Mouse (Mus musculus) cerebellum, adult 11 months (tissue): ENCODE measurements at regions not wholly inside any gene's neighbourhood (a gene's known extent, or its start where the extent isn't known, plus 50 kb on each side); places are given as distances from the start of the nearest gene placed in this dataset.
A peak's percentile ranks its signal among the peaks of the same experiment; 100 is the strongest.
"Not testable (repeated sequence)": the region's sequence is repeated elsewhere in the genome, so short reads cannot be mapped to it uniquely, and the experiment has no call there.

ENCODE experiments used
- DNase-seq: peaks from one replicate; pipeline ENCODE4 v3.0.0; 2022

GRCm38 (mm10) chr4:89621260-89621659 is 58.0 kb upstream of the Dmrta1 start:
- no peak for DNase-seq

- DNase-seq: no peak
Measured at GRCm38 (mm10) chr4:89604721-89605120, 74.5 kb upstream of the Dmrta1 start.

GRCm38 (mm10) chr4:89575529-89575928 is 103.7 kb upstream of the Dmrta1 start:
- DNase-seq: peak; percentile 1

GRCm38 (mm10) chr4:89554711-89555466 is 124.3 kb upstream of the Dmrta1 start:
- DNase-seq: no peak

GRCm38 (mm10) chr4:89552556-89552955 is 126.7 kb upstream of the Dmrta1 start:
- no peak for DNase-seq

GRCm38 (mm10) chr4:89550515-89550914 is 128.7 kb upstream of the Dmrta1 start:
- no peak for DNase-seq

GRCm38 (mm10) chr4:89532462-89532861 is 146.8 kb upstream of the Dmrta1 start:
- peak; percentile 13 for DNase-seq

GRCm38 (mm10) chr4:89530050-89530911 is 149.0 kb upstream of the Dmrta1 start:
- DNase-seq: no peak

GRCm38 (mm10) chr4:89527966-89528365 is 151.3 kb upstream of the Dmrta1 start:
- no peak for DNase-seq

- DNase-seq: no peak
Measured at GRCm38 (mm10) chr4:89527326-89527725, 151.9 kb upstream of the Dmrta1 start.

GRCm38 (mm10) chr4:89525525-89525924 is 153.7 kb upstream of the Dmrta1 start:
- DNase-seq: not testable (repeated sequence)

- peak; percentile 37 for DNase-seq
Measured at GRCm38 (mm10) chr4:89524260-89525200, 154.7 kb upstream of the Dmrta1 start.

GRCm38 (mm10) chr4:89523423-89524259 is 155.6 kb upstream of the Dmrta1 start:
- DNase-seq: no peak

GRCm38 (mm10) chr4:89518027-89518426 is 161.2 kb upstream of the Dmrta1 start:
- DNase-seq: no peak

GRCm38 (mm10) chr4:89515823-89516411 is 163.3 kb upstream of the Dmrta1 start:
- DNase-seq: no peak

- DNase-seq: no peak
Measured at GRCm38 (mm10) chr4:89514981-89515380, 164.3 kb upstream of the Dmrta1 start.

GRCm38 (mm10) chr4:89510593-89510992 is 168.6 kb upstream of the Dmrta1 start:
- no peak for DNase-seq

- DNase-seq: no peak
Measured at GRCm38 (mm10) chr4:89509655-89510391, 169.4 kb upstream of the Dmrta1 start.

- no peak for DNase-seq
Measured at GRCm38 (mm10) chr4:89508103-89508763, 171.0 kb upstream of the Dmrta1 start.

- DNase-seq: no peak
Measured at GRCm38 (mm10) chr4:89505368-89505819, 173.8 kb upstream of the Dmrta1 start.
